Mouse (Mus musculus): ENCODE results near the gene Pole4. TPM values are rescaled to one million over a fixed set of nuclear protein-coding genes. Genes with fewer than 3 reads are reported as not detected.

Pole4 gene
- total and polyA plus RNA-seq, 3 experiments = 49.7 to 178 (median 79.8) TPM

DNA sequence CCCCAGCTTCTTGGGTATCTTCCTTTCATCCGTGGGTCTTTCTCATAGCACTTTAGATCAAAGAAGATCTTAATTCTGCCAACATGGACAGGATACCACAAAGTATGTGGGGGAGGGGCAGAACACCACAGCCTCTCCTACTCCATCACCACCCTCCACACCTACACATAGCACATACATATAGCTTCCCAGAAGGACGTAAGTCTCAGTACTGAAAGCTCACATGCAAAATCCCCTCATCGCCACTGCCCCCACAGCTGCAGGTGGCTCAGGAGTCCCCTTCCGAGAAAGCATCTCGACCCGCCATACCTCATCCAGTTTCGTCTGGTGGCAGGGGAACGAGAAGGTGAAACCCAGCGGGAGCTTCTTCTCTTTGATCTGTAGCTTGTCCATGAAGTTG is 39.4 kb upstream of the Pole4 start:
- Histone ChIP-seq H3K36me3 (replicated peaks in 1 of 2; ENCODE audit: control insufficient read depth in 1 of 2, insufficient read depth in 1 of 2, low read length in 1 of 2) (peaks cover 51 to 85% of the 10 kb centered on the region in 2 experiments), H3K4me3 (replicated peaks in 1 of 3; ENCODE audit: low read depth in 2 of 3, low read length in 2 of 3, poor library complexity in 1 of 3) (peak overlapping the region; percentile 26 to 32 (median 26)), H3K4me2 (ENCODE audit: insufficient read depth, low read depth, poor library complexity, severe bottlenecking) (peak overlapping the region; percentile 74), H3K9me3 (replicated peaks; ENCODE audit: low read length) (no peaks in the 10 kb centered on the region), H3K9ac (ENCODE audit: insufficient read depth, low read depth) (peak overlapping the region; percentile 68), H3K27ac (ENCODE audit: insufficient read depth, low read depth) (peak overlapping the region; percentile 82), H3K79me2 (replicated peaks; ENCODE audit: control insufficient read depth, extremely low read depth, insufficient read depth, poor library complexity, severe bottlenecking) (peaks cover 50% of the 10 kb centered on the region), H3K27me3 (replicated peaks) (no peaks in the 10 kb centered on the region), H3K4me1 (ENCODE audit: control insufficient read depth in 1 of 2, insufficient read depth in 2 of 2) (peaks cover 58 to 93% of the 10 kb centered on the region in 2 experiments)
- peak; percentile 70 for DNase-seq (ENCODE audit: extremely low read depth)
- dilution Hi-C loops (cut with MboI; ENCODE audit: extremely low pct_ligation_motif_present, extremely low pct_unique_long_range_greater_than_20kb, low sequenced_read_pairs) = no loop called here
- in situ Hi-C loops (cut with MboI; ENCODE audit: low pct_ligation_motif_present, low pct_unique_long_range_greater_than_20kb, low sequenced_read_pairs) = loop anchor here (5.0 kb wide), 1 partner anchor 98 kb away; no protein-coding TSS in a partner anchor
- TF ChIP-seq TBP (conservative IDR thresholded peaks at IDR 0.05; ENCODE audit: low read depth, low read length) = no peak
- TF ChIP-seq MXI1 (IDR thresholded peaks at IDR 0.05; ENCODE audit: low read depth, low read length) = no peak; the same call in none of the 2 replicates
- no peak for TF ChIP-seq GABPA (IDR thresholded peaks at IDR 0.05; ENCODE audit: insufficient replicate concordance, low read depth, low read length)
- 0 out of 2 replicates have a peak, but pooled peaks have one; percentile 47 for TF ChIP-seq SIN3A (IDR thresholded peaks at IDR 0.05; ENCODE audit: low read length)
- peak; percentile 80 for TF ChIP-seq MYC (IDR thresholded peaks at IDR 0.05; ENCODE audit: low read depth, low read length)
- peak; percentile 65 for TF ChIP-seq MAX (IDR thresholded peaks at IDR 0.05; ENCODE audit: low read length)
- peak; percentile 88 for TF ChIP-seq IRF4 (IDR thresholded peaks at IDR 0.05; ENCODE audit: low read depth, low read length)
- peak; percentile 97 for TF ChIP-seq TCF12 (IDR thresholded peaks at IDR 0.05; ENCODE audit: low read depth, low read length)
- no peak for TF ChIP-seq USF2 (conservative IDR thresholded peaks at IDR 0.05; ENCODE audit: low read depth, low read length)
- peak; percentile 85 for TF ChIP-seq ETS1 (conservative IDR thresholded peaks at IDR 0.05; ENCODE audit: low read depth, low read length)
- TF ChIP-seq POLR2A (IDR thresholded peaks at IDR 0.05; ENCODE audit: low read depth, low read length) = peak; percentile 42; the same call in 1 of the 2 replicates
- TF ChIP-seq CHD1 (IDR thresholded peaks at IDR 0.05; ENCODE audit: low read depth, low read length) = peak; percentile 11; the same call in 1 of the 2 replicates
- 0 out of 2 replicates have a peak, but pooled peaks have one; percentile 47 for TF ChIP-seq MAFK (IDR thresholded peaks at IDR 0.05; ENCODE audit: insufficient replicate concordance, low read length)
- TF ChIP-seq NELFE (IDR thresholded peaks at IDR 0.05; ENCODE audit: low read depth, low read length) = peak; percentile 27; the same call in 1 of the 2 replicates
- no peak for TF ChIP-seq CTCF (conservative IDR thresholded peaks at IDR 0.05 in 1 of 2, IDR thresholded peaks at IDR 0.05 in 1 of 2; ENCODE audit: low read depth in 2 of 2, low read length in 2 of 2)
- TF ChIP-seq EP300 (IDR thresholded peaks at IDR 0.05; ENCODE audit: low read length) = peak; percentile 76
- peak; percentile 91 for TF ChIP-seq MAZ (IDR thresholded peaks at IDR 0.05; ENCODE audit: low read depth, low read length)
- TF ChIP-seq CHD2 (IDR thresholded peaks at IDR 0.05; ENCODE audit: low read length) = peak; percentile 63; the same call in 1 of the 2 replicates
- TF ChIP-seq BHLHE40 (IDR thresholded peaks at IDR 0.05; ENCODE audit: low read depth, low read length) = peak; percentile 86
- 0 out of 2 replicates have a peak, but pooled peaks have one; percentile 49 for TF ChIP-seq RCOR1 (conservative IDR thresholded peaks at IDR 0.05; ENCODE audit: low read depth, low read length)
- peak; percentile 71 for TF ChIP-seq MEF2A (IDR thresholded peaks at IDR 0.05; ENCODE audit: borderline replicate concordance, low read depth, low read length)
- TF ChIP-seq UBTF (IDR thresholded peaks at IDR 0.05; ENCODE audit: low read depth, low read length) = peak; percentile 68; the same call in 1 of the 2 replicates
